Mouse (Mus musculus): ENCODE measurements around the gene Krt27.

Krt27 gene

GRCm38 (mm10) chr11:99329655-99330054, 21.2 kb downstream of the Krt27 start:
- DNase-seq (ENCODE audit: low spot score in 2 of 2), result no peak

GRCm38 (mm10) chr11:99322851-99323250, 28.1 kb downstream of the Krt27 start, which contains the start of gene Krt25:
TSS of gene Krt25 (minus strand) at chr11:99322951.
- no peak for DNase-seq (ENCODE audit: low spot score in 2 of 2)

GRCm38 (mm10) chr11:99321094-99321493, 29.8 kb downstream of the Krt27 start:
- no peak for DNase-seq (ENCODE audit: low spot score in 2 of 2)

- no peak for DNase-seq (ENCODE audit: low spot score in 2 of 2)
Measured at GRCm38 (mm10) chr11:99319127-99319526, 31.8 kb downstream of the Krt27 start.

- no peak for DNase-seq (ENCODE audit: low spot score in 2 of 2)
Measured at GRCm38 (mm10) chr11:99316543-99316942, 34.4 kb downstream of the Krt27 start.

- no peak for DNase-seq (ENCODE audit: low spot score in 2 of 2)
Measured at GRCm38 (mm10) chr11:99314594-99314993, 36.3 kb downstream of the Krt27 start.

GRCm38 (mm10) chr11:99310882-99311281, 40.0 kb downstream of the Krt27 start:
- DNase-seq (ENCODE audit: low spot score in 2 of 2), result no peak

GRCm38 (mm10) chr11:99307579-99307978, 43.3 kb downstream of the Krt27 start:
- DNase-seq (ENCODE audit: low spot score in 2 of 2), result peak; percentile 19 to 40
